Mouse (Mus musculus) adipose tissue, adult 10 weeks (tissue): Measurements from ENCODE around the gene Agmo. TPM values are rescaled to one million over a fixed set of nuclear protein-coding genes. Genes with fewer than 3 reads are reported as not detected.

Source experiments
- polyA plus RNA-seq: library from polyadenylated mRNA; stranded (reverse); fragments of 350-450 nt; fragmentation: Illumina TruSeq; extraction: RNeasy Lipid Tissue Mini Kit (QIAGEN cat#74804); gene quantifications from one replicate; pipeline ENCODE4 v1.2.3, GENCODE M21; 2014; ENCODE audit warnings: low read depth, low replicate concordance

Agmo gene
- 18.6 TPM for polyA plus RNA-seq

DNA sequence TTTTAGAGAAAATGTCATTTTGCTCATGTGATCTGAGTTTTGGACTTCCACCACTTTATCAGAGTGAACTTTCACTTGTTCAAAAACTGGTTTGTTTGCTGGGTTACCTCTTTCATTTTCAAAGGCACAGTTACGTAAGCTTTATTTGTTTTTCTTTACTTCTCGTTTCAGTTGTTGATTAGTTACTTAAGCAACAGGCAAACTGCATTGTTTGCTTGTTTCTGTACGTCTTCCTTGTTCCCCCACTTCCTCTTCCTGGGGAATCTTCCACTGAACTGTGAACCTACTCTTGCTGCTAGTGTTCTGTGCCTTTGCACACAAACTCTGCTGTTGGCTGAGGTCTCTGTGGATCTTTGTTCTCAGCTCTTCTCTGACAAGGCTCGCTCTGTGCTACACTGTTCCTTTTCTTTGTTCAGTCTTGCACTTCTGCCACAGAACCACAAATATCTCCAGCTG, at the start of gene Agmo:
Gene Agmo, plus strand, starts transcription at position 76 of the 456 bp plus-strand sequence.

Other genes starting within 250 kb of the Agmo start
- 8.2 TPM for gene Meox2, start 133.1 kb upstream of the Agmo start, polyA plus RNA-seq